Mouse (Mus musculus) brain, embryonic 14.5 days (tissue): ENCODE results near the gene Tssk1.

Experiments
- CTCF ChIP-seq: fragments of 200-500 bp; IDR thresholded peaks from 2 replicates; pipeline ENCODE4 v1.5.1; 2012; ENCODE audit warnings: inconsistent platforms, mild to moderate bottlenecking, moderate library complexity, borderline replicate concordance; ENCODE audit not compliant: insufficient read depth, insufficient read length; ENCODE audit errors: extremely low read depth
- POLR2A ChIP-seq: fragments of 200-500 bp; IDR thresholded peaks from 2 replicates; pipeline ENCODE4 v1.6.1; 2012; ENCODE audit warnings: mild to moderate bottlenecking, inconsistent platforms, borderline replicate concordance; ENCODE audit not compliant: poor library complexity, insufficient read depth, insufficient read length, severe bottlenecking; ENCODE audit errors: extremely low read depth

DNA sequence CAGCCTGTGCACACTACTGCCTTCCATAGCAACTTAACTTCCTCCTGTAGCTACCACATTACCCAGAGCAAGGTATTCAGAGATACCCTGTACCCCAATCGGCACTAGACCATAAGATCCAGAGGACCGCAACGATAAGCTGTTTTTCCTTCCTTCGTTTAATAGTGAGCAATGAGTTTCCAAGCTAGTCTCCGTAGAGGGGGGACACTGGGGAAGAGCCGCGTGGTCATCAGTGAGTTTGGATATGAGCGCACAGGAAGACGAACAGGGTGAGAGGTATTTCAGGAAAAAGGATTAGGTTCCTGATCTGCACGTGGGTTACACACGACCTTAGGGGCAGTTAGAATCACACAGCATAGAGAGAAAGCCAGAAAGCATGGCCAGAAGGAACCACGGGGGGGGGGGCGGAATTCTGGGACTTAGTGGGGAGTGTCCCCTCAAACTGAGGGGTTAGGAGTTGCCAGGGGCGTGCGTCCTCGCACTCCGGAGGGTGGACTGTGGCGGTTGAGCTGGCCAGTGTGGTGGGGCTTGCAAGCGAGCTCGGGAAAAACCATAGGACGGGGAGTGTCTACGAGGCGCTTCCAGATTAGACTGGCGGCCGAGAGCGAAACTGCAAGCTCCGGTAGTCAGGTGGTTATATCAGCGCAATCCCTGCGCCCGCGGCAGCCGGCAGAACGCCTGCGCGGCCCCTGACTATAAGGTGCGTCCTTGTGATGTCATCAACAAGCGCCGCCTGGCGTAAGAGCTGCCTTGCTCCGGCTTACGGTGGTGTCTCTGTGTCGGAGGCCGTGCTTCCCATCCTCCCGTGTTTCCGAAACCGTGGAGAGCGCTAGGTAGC lies 27.5 kb downstream of the Tssk1 start:
- TF ChIP-seq CTCF (peak; percentile 68), POLR2A (peak; percentile 72; the same call in 1 of the 2 replicates)
